Mouse (Mus musculus) cerebellum, adult 2 months (tissue): ENCODE measurements around the gene Dlg1. TPM values are rescaled to one million over a fixed set of nuclear protein-coding genes. Genes with fewer than 3 reads are reported as not detected.
A peak's percentile ranks its signal among the peaks of the same experiment; 100 is the strongest.

Source experiments
- DNase-seq, 2 experiments: peaks; one replicate each; pipeline ENCODE4 v3.0.0; 2021
- H3K27ac ChIP-seq: fragments of 200-500 bp; 2 replicates; pipeline ENCODE4 v1.5.1; 2012; ENCODE audit warnings: low read length, control low read depth, inconsistent platforms; ENCODE audit not compliant: insufficient read depth
- H3K27me3 ChIP-seq: fragments of 200-500 bp; 2 replicates; pipeline ENCODE4 v1.6.1; 2012; ENCODE audit warnings: inconsistent platforms, mild to moderate bottlenecking, low read length, moderate library complexity; ENCODE audit not compliant: control insufficient read depth, insufficient read depth
- H3K4me1 ChIP-seq: fragments of 200-500 bp; 2 replicates; pipeline ENCODE4 v1.6.1; 2011; ENCODE audit warnings: low read length; ENCODE audit not compliant: control insufficient read depth, insufficient read depth
- H3K4me3 ChIP-seq: fragments of 200-500 bp; replicated peaks from 2 replicates; pipeline ENCODE3; 2011; ENCODE audit warnings: mild to moderate bottlenecking, low read depth, low read length, control low read depth; ENCODE audit not compliant: insufficient read depth
- CTCF ChIP-seq: fragments of 200-500 bp; IDR thresholded peaks from 2 replicates; pipeline ENCODE4 v1.5.1; 2011; ENCODE audit warnings: low read depth, mild to moderate bottlenecking, control low read depth, low read length, moderate library complexity, borderline replicate concordance; ENCODE audit not compliant: insufficient read depth
- POLR2A ChIP-seq: fragments of 200-500 bp; IDR thresholded peaks from 2 replicates; pipeline ENCODE4 v1.6.1; 2011; ENCODE audit warnings: low read length, control low read depth, borderline replicate concordance; ENCODE audit not compliant: insufficient read depth
- WGBS: fragments of 180-500 bp; shearing (Covaris S2); methylation state at CpG from one replicate; pipeline ENCODE4 v1.1.7; 2018; 5-methylcytosine and 5-hydroxymethylcytosine counted together
- polyA plus RNA-seq: library from polyadenylated mRNA; depleted of rRNA; stranded (reverse); fragments of >200 nt; gene quantifications from 2 replicates; pipeline ENCODE4 v1.2.3, GENCODE M21; 2012

Dlg1 gene
- polyA plus RNA-seq, 1 experiment: 82.2 TPM

GRCm38 (mm10) chr16:31683670-31684430 lies 20.6 kb downstream of the Dlg1 start:
- Histone ChIP-seq H3K27ac (no peak overlapping the region), H3K27me3 (no peaks in the 10 kb centered on the region), H3K4me3 (no peak overlapping the region), H3K4me1 (0 out of 2 replicates have a peak, but pooled peaks cover 8% of the 10 kb centered on the region)
- 68% methylated on average over 9 of the region's 9 CpGs for WGBS
- TF ChIP-seq CTCF (no peak), POLR2A (no peak)
- DNase-seq: no peak

- H3K27ac ChIP-seq: no peak overlapping the region
- H3K4me3 ChIP-seq: no peak overlapping the region
- 73% methylated on average over 4 of the region's 4 CpGs for WGBS
- no peak for DNase-seq
- no peaks in the 10 kb centered on the region for H3K27me3 ChIP-seq
- TF ChIP-seq CTCF: no peak
- no peak for TF ChIP-seq POLR2A
- H3K4me1 ChIP-seq: 0 out of 2 replicates have a peak, but pooled peaks cover 8% of the 10 kb centered on the region
Measured at GRCm38 (mm10) chr16:31684771-31685170, 21.5 kb downstream of the Dlg1 start.

GRCm38 (mm10) chr16:31687766-31688165 lies 24.5 kb downstream of the Dlg1 start:
- H3K27me3 ChIP-seq: no peaks in the 10 kb centered on the region
- H3K27ac ChIP-seq: no peak overlapping the region
- no peak for DNase-seq
- no peak overlapping the region for H3K4me3 ChIP-seq
- TF ChIP-seq POLR2A (no peak), CTCF (no peak)
- 0 out of 2 replicates have a peak, but pooled peaks cover 4% of the 10 kb centered on the region for H3K4me1 ChIP-seq

- H3K4me3 ChIP-seq: peak overlapping the region; percentile 56
- WGBS: 23% methylated on average over 11 of the region's 11 CpGs
- H3K4me1 ChIP-seq: peaks cover 8% of the 10 kb centered on the region; the same call in 1 of the 2 replicates
- TF ChIP-seq POLR2A: no peak
- no peak for TF ChIP-seq CTCF
- peak; percentile 42 for DNase-seq
- H3K27me3 ChIP-seq: no peaks in the 10 kb centered on the region
- H3K27ac ChIP-seq: 0 out of 2 replicates have a peak overlapping the region, but pooled peaks have one; percentile 51
Measured at GRCm38 (mm10) chr16:31695286-31696020, 32.2 kb downstream of the Dlg1 start.

- Histone ChIP-seq H3K27ac (peak overlapping the region; percentile 79; the same call in 1 of the 2 replicates), H3K4me1 (peaks cover 8% of the 10 kb centered on the region; the same call in 1 of the 2 replicates), H3K27me3 (no peaks in the 10 kb centered on the region), H3K4me3 (peak overlapping the region; percentile 56)
- 52% methylated on average over 6 of the region's 6 CpGs for WGBS
- no peak for TF ChIP-seq CTCF
- TF ChIP-seq POLR2A: no peak
- peak; percentile 26 to 38 for DNase-seq
Measured at GRCm38 (mm10) chr16:31696367-31696766, 33.1 kb downstream of the Dlg1 start.

- WGBS: 73% methylated on average over 4 of the region's 4 CpGs
- H3K27me3 ChIP-seq: no peaks in the 10 kb centered on the region
Measured at GRCm38 (mm10) chr16:31697341-31697740, 34.1 kb downstream of the Dlg1 start.

GRCm38 (mm10) chr16:31705213-31705612 lies 42.0 kb downstream of the Dlg1 start:
- DNase-seq: peak in 1 of 2 experiments; percentile 31
- TF ChIP-seq POLR2A: no peak
- TF ChIP-seq CTCF: peak; percentile 27; the same call in 1 of the 2 replicates
- H3K4me3 ChIP-seq: no peak overlapping the region
- WGBS: 4% methylated on average over 2 of the region's 2 CpGs
- no peaks in the 10 kb centered on the region for H3K27me3 ChIP-seq
- peaks cover 9% of the 10 kb centered on the region for H3K4me1 ChIP-seq
- H3K27ac ChIP-seq: no peak overlapping the region

More at GRCm38 (mm10) chr16:31697341-31697740, 34.1 kb downstream of the Dlg1 start:
- H3K4me1 ChIP-seq: peaks cover 8% of the 10 kb centered on the region; the same call in 1 of the 2 replicates
- no peak for DNase-seq
- no peak overlapping the region for H3K27ac ChIP-seq
- no peak for TF ChIP-seq POLR2A
- TF ChIP-seq CTCF: no peak
- peak overlapping the region; percentile 34 for H3K4me3 ChIP-seq

GRCm38 (mm10) chr16:31705904-31706303 lies 42.7 kb downstream of the Dlg1 start:
- TF ChIP-seq CTCF (no peak), POLR2A (no peak)
- Histone ChIP-seq H3K4me1 (peaks cover 9% of the 10 kb centered on the region), H3K27me3 (no peaks in the 10 kb centered on the region), H3K27ac (no peak overlapping the region), H3K4me3 (no peak overlapping the region)
- peak in 1 of 2 experiments; percentile 52 for DNase-seq
- 41% methylated on average over 3 of the region's 3 CpGs for WGBS
